14 mouse cellular contexts compared by ENCODE assay signal in the genomic region with DNA sequence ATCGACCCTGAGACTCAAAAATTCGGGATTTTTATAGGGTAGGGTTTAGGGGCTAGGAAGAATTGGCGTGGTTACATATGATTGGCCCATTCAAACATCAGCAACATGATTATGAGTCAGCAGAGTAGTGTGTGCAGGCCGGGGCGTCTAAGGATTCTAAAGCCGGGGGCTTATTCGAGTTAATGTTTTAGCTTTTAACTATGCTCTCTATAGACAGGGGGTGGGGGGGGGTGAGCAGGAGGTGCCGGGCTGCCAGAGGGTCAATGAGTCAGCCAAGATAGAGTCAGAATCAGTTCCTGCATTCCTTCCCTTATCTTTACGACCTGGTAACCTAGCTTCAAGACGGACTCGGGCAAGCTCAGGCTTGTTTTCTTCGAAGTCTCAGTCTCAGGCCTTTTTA.
"Had no signal": no experiment of that assay in that cellular context is flagged by ENCODE, and none has a peak within 500 bp of the region (broad histone marks: within the 10 kb centered on the region; RNA-seq: fewer than 3 reads in every experiment).

No protein-coding gene starts in this region.

- H3K4me1 ChIP-seq: limb, embryonic 12.5 days; liver, embryonic 15.5 days; midbrain, embryonic 13.5 days; stomach, embryonic 15.5 days had no signal

- H3K27ac ChIP-seq: limb, embryonic 12.5 days; liver, embryonic 15.5 days; midbrain, embryonic 13.5 days; stomach, embryonic 15.5 days had no signal

- H3K4me3 ChIP-seq: limb, embryonic 12.5 days; liver, embryonic 15.5 days; midbrain, embryonic 13.5 days; stomach, embryonic 15.5 days had no signal

- H3K9me3 ChIP-seq: limb, embryonic 12.5 days; liver, embryonic 15.5 days; midbrain, embryonic 13.5 days; stomach, embryonic 15.5 days had no signal

- DNase-seq: kidney, adult 8-10 months; kidney, postnatal 25 days; layer of hippocampus, postnatal 36 days; lung, adult 2 months; lung, postnatal 36 days; right cerebral cortex, postnatal 14 days; thymus, postnatal 14 days had no signal

- H3K4me2 ChIP-seq: limb, embryonic 12.5 days; liver, embryonic 15.5 days; midbrain, embryonic 13.5 days; stomach, embryonic 15.5 days had no signal

- ATAC-seq: hindbrain, embryonic 16.5 days; inflammation-experienced regulatory T-cells, adult 6 months; lung, postnatal 0 days; midbrain, embryonic 13.5 days had no signal

- H3K27me3 ChIP-seq: limb, embryonic 12.5 days; liver, embryonic 15.5 days; midbrain, embryonic 13.5 days; stomach, embryonic 15.5 days had no signal

- H3K9ac ChIP-seq: limb, embryonic 12.5 days; liver, embryonic 15.5 days; midbrain, embryonic 13.5 days; stomach, embryonic 15.5 days had no signal

- H3K36me3 ChIP-seq: limb, embryonic 12.5 days; liver, embryonic 15.5 days; midbrain, embryonic 13.5 days; stomach, embryonic 15.5 days had no signal
